Mouse (Mus musculus) heart, postnatal 4 days (tissue): ENCODE results near the gene 4931422A03Rik. TPM values are rescaled to one million over a fixed set of nuclear protein-coding genes. Genes with fewer than 3 reads are reported as not detected.
A peak's percentile ranks its signal among the peaks of the same experiment; 100 is the strongest.
"Not testable (repeated sequence)": the region's sequence is repeated elsewhere in the genome, so short reads cannot be mapped to it uniquely, and the experiment has no call there.

Source experiments
- DNase-seq: peaks from one replicate; pipeline ENCODE4 v3.0.0; 2021
- total RNA-seq, 2 experiments: library from RNA; stranded (reverse); gene quantifications; 2 replicates each; pipeline ENCODE4 v1.2.3; 2021

4931422A03Rik gene
- total RNA-seq, 2 experiments from 2014 or later: not detected

DNA sequence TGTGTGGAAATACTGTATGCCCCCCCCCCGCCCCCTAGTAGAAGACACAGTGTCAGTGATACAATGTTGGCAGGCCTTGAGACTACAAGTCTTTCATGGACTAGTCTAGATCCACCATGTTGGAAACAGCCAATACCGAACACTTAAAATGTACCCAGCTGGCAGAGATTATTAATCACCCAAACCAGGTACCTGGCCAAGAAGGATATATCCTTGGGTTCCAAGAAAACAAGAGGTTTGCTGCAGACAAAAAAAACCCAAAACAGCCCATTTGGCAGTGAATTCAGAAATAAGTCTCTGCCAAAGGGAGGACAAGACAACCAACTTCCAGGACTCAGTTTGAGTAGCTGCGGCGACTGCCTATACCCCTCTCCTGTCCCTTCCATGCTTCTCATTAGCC is 3.5 kb downstream of the 4931422A03Rik start:
- no peak for DNase-seq

DNA sequence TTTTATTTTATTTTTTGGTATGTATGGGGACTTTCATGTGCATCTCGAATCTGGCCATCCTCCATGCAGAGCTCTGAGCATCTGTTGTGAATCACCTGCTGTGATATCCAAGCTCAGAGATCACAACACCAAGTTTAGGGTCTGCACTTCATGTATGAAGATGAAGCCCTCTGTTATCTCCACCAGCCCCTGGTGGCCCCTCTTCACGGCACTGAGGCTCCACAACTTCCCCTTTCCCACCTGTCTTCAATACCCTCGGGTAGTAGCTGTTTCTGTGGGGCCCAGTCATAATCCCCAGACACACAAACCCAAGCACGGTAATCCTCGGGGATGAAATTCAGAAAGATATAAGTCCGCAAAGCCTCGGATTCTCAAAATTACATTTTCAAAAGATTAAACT is 5.1 kb downstream of the 4931422A03Rik start:
- no peak for DNase-seq

DNA sequence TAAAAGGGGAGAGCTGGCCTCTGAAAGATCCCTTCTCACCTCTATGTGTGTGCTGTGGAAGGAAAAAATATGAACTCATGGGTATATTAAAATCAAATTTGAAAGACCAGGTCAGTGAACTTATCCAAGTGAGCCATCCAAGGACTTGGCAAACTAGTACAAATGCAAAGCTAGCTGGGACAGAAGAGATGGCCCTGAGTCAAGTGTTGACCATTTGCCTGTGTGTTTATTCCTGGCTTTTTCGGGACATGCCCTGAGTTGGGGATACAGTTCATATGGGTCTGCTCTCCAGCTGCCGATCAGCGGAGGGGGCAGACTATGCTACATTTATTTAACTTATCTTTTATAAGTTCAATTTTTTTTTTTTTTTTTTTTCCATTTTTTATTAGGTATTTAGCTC is 19.3 kb downstream of the 4931422A03Rik start:
- not testable (repeated sequence) for DNase-seq

GRCm38 (mm10) chr2:104007793-104008519 is 20.2 kb downstream of the 4931422A03Rik start:
- DNase-seq: no peak

DNA sequence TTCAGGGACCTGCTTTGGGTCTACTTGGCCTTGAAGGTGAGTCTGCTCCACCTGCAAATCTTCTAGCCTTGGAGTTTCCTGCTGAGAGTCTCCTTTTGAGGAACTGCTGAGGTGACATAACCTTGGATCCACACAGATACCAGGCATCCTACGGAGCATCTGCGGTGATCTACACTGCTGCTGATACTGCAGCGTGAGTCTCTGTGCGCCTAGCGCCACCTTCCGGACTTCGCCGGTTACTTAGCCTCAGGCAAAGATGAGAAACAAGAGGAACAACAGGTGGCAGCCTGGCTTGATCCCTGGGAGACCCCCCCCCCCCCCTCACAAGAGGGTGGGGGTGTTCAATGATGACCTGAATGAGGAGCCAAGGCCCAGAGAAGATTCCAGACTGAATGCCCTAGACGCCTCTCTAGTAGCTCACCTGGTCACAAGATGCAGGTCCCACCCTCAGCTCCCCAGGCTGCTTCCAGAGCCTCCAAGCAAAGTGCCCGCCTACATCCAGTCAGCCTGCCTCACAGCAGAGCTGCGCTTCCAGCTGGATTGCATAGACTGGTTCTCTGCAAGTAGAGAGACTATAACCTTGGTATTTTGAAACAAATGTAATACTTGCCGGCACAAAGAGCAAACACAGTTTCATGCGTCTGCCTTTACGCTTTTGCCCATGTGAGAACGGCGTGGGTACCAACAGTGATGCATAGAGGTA is 25.3 kb downstream of the 4931422A03Rik start:
- peak; percentile 56 for DNase-seq

- no peak for DNase-seq
Measured at GRCm38 (mm10) chr2:104001861-104002260, 26.3 kb downstream of the 4931422A03Rik start.

GRCm38 (mm10) chr2:104001076-104001475 is 27.1 kb downstream of the 4931422A03Rik start:
- no peak for DNase-seq

DNA sequence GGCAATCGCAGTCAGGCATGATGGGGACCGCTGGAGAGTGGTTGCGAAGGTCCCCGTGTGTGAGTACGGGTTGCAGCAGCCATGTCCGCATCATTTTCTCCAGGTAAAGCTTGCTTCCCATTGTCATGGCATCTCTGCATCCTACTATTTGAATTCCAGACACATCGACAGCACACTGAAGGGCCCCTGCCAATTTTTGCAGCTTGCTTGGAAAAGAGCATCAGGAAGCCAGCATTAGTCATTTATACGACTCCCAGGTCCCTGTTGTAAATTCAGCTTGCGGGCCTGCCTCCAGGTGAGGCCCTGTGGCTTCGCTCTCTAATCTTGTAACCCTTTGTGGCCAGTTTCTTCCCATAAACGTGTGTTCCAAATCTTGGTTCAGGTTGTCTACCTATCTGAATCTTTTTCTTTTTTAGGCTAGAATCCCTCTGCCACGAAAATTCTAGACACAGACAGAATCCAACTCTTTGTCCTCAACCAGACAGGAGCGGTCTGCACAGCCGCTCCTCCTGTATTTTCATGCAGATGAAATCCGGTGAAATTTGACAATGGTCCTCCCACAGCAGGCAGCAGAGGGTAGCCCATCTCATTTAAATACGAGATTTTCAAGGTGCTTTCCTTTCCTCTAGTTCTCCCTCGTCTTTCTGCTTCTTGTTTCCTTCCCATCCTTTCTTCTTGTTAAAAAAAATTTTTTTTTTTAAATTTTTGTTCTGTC is 35.4 kb downstream of the 4931422A03Rik start:
- no peak for DNase-seq

GRCm38 (mm10) chr2:103992162-103992561 is 36.0 kb downstream of the 4931422A03Rik start:
- DNase-seq: no peak

DNA sequence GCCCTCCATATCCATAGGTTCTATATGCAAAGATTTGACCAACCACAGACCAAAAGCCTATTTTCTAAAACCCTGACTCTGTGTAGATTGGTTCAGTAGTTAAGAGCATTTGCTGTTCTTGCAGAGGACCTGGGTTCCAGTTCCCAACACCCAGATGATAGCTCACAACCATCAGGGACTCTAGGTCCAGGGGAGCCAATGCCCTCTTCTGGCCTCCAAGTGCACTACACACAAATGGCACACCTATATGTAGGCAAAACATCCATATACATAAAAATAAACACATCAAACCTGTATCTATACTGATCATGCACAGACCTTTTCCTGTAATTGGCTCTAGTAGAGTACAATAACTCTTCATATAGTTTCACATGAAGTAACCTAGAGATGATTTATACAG is 36.9 kb downstream of the 4931422A03Rik start:
- DNase-seq: no peak

DNA sequence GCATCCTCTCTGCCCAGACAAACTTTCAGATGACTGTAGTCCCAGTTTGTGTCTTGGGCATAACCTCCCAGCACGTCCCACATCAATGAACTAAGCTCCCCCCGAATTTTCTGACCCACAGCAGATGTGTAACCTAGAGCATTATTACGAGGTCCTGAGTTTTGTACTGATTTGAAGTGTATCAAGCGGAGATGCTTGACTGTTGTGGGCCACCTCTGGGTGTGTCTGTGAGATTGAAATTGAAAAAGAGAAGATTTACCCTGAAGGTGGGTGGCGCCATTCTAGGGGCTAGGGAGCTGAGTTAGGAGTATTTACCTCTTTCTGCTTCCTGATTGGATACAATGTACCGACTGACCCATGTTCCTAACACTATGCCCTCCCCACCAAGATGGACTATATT is 38.4 kb downstream of the 4931422A03Rik start:
- no peak for DNase-seq

- not testable (repeated sequence) for DNase-seq
Measured at GRCm38 (mm10) chr2:103987595-103987994, 40.6 kb downstream of the 4931422A03Rik start.

- DNase-seq: no peak
Measured at GRCm38 (mm10) chr2:103983146-103983545, 45.0 kb downstream of the 4931422A03Rik start.

GRCm38 (mm10) chr2:103982250-103982649 is 45.9 kb downstream of the 4931422A03Rik start:
- peak; percentile 90 for DNase-seq

DNA sequence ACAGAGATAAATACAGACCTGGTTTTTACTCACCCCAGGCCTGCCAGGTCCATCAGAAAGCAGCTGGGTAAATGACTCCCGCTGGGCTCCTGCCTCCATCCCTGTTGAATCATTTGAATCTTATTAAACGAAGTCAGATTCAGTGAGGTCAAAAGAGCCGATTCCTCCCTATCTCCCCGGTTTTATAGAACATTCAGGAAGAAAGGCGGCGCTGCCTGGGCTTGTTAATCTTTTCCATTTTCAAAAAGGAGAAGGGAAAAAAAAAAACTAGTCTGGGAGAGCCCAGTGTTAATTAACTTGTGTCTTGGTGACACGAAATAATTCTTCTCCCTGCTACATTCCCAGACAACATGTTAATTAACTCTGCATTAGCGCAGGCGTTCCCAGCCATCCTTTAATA is 50.4 kb downstream of the 4931422A03Rik start:
- DNase-seq: no peak

DNA sequence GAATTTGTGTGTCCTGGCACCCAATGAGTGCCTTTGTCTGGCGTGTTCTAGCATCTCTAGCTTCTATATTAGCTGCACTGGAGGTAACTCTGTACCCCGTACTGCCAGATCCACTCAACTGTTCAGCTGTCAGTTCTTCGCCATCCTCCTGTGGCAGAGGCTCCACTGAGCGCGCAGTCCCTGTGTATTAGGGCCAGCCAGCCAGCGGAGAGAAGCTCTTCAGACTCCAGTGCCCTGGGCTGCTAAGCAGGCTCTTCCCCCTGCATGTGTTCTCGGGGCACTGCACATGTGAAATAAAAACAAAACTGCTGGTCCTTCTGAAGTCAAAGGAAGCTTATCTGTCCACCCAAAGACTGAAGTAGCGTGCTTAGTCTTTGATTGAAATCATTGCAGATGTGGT is 50.9 kb downstream of the 4931422A03Rik start:
- DNase-seq: no peak

DNA sequence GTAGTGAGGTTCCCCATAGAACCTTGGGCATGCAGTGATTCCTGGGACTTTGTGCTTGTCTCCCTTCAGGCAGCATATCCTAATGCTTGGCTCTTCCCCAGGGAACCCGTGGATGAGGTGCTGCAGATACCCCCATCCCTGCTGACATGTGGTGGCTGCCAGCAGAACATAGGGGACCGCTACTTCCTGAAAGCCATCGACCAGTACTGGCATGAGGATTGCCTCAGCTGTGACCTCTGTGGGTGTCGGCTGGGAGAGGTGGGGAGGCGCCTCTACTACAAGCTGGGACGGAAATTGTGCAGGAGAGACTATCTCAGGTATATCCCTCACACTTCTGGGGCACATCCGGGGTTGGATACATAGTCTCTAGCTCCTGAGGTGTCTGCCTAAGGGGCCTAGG is 52.3 kb downstream of the 4931422A03Rik start:
- no peak for DNase-seq

- DNase-seq: no peak
Measured at GRCm38 (mm10) chr2:103971838-103972237, 56.3 kb downstream of the 4931422A03Rik start.

DNA sequence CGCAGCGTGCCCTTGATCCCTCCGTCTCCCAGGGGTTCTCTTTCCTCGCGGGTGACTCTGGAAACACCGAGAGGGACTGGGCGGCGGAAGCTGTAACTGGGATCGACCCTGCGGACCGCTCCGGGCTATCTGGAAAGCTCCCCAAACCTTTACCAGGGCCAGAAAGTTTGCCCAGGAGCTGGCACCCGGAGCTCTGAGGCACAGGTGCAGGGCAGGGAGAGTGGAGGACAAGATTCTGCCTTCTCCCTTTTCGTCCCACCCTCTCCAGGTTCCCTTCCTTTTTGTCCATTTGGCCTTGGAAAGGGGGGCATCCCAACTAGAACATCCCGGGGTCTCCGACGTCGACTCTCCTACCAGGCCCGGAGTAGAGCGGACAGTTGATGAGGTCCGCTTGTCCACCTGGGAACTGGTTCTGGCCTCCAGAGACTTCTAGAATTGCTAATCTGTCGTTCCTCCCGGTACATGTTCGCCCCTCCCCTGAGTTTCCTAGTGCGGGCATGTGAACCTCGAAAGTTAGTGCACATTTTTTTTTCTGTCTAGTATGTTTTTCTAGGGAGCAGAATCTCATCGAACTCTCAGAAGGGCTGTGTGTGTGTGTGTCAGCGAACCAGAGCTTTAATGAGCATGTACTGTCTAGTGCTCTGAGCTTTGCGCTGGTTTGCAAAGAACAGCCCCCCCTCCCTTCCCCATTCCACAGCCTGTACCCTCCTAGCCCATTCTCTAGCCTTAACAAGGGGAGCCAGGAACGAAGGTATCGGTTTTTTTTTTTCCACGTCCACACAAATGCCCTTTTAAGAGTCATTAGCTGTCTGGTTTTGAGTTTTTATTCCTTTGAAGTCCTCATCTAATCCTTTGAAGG is 57.1 kb downstream of the 4931422A03Rik start:
- DNase-seq: no peak

DNA sequence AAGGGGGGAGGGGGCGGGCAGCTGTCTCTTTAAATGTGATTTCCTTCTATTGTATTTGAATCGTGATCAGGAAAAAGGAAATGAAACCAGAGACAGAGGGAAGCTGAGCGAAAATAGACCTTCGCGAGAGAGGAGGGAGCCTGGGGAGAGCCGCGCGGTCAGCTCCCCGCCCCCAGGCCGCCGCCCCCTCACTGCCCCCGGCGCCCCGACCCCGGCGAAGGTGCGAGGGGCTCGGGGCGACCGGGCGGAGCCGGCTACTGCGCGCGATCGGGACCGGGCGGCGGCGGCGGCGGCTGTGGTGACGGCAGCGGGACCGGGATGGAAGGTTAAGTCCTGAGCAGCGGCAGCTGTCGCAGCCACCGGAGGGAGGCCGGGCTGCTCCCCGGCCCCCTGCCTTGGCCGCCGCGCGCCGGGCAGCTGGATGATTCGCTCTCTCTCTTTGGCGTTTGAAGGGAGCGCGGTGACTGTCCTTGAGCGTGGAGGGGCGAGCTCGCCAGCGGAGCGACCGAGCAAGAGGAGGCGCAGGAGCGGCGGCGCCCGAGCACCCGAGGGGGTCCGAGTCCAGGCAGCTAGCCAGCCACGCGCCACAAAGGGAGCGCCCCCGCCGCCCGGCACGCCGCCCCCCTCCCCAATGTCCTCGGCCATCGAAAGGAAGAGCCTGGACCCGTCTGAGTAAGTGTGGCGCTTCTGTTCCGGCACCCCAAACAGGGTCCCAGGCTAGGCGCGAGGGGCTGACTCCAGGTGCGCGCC is 57.9 kb downstream of the 4931422A03Rik start:
- DNase-seq: peak; percentile 62

- peak; percentile 58 for DNase-seq
Measured at GRCm38 (mm10) chr2:103969437-103970040, 58.6 kb downstream of the 4931422A03Rik start.
